Mouse (Mus musculus) left cerebral cortex, postnatal 10 days (tissue): ENCODE measurements around the gene Nmb. TPM values are rescaled to one million over a fixed set of nuclear protein-coding genes. Genes with fewer than 3 reads are reported as not detected.
"Not testable (repeated sequence)": the region's sequence is repeated elsewhere in the genome, so short reads cannot be mapped to it uniquely, and the experiment has no call there.

Source experiments
- DNase-seq, 2 experiments: peaks; one replicate each; pipeline ENCODE4 v3.0.0; 2021 to 2022; ENCODE audit warnings: low spot score in 2 of 2, mixed read lengths in 1 of 2; ENCODE audit errors: extremely low spot score in 1 of 2
- intact Hi-C: fragments of 180-260 bp; cut with DNase I; formaldehyde crosslinking; loops from one replicate; pipeline ENCODE4 v1.15.1; 2025
- total RNA-seq, 2 experiments: library from RNA; stranded (reverse); gene quantifications; 2 replicates each; pipeline ENCODE4 v1.2.3; 2021

The Nmb gene
- total RNA-seq = 1 to 10 TPM; 7.6 to 7.8 TPM

DNA sequence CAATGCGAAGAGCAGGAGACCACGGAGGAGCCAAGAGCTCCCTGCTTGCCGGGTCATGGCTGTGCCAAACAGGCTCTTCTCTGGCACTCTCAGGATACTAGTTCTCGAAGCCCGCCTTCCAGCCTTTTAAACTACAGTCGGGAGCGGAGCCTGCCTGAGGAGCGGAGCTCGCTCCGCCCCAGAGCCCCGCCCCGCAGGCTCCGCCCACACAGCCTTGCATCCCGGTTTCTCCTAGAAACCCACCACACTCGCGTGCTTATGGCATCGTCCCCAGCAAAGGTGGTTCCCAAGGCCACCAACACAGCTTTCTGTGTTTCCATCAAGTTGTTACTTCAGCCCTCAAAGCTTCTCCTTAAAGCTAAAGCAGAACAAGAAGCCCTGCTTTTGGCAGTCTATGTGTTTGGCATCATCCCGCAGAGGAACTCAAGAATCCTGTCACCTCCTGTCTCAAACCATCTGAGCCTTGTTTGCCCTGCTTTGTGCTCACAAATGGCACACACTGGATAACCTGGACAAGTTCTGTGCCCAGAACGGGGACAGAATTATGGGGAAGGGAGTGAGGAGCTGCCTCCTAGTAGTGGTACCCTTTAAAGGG is at the start of gene Nmb:
Gene Nmb, minus strand, starts transcription at position 156 of the 595 bp plus-strand sequence.
- peak; percentile 55 to 83 for DNase-seq
- intact Hi-C loops = no loop called here

DNA sequence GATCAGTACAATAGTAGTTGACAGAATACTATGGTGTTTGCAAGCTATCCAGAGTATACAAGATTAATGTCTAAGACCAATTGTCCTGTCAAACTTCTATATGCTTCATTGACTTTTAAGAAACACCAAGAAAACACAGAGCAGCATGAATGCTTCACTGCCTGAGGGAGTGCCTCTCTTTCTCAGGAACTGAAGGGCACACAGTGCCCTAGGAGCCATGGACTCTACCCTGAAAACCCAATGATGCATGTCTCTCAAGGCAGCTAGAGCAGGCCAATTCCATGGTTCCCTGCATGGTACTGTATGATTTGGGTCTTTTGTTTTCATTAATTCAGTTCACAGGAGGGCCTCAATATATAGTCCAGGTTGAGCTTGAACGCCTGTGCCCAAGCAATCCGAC is 49.4 kb upstream of the Nmb start:
- DNase-seq = no peak
- intact Hi-C loops = no loop called here

DNA sequence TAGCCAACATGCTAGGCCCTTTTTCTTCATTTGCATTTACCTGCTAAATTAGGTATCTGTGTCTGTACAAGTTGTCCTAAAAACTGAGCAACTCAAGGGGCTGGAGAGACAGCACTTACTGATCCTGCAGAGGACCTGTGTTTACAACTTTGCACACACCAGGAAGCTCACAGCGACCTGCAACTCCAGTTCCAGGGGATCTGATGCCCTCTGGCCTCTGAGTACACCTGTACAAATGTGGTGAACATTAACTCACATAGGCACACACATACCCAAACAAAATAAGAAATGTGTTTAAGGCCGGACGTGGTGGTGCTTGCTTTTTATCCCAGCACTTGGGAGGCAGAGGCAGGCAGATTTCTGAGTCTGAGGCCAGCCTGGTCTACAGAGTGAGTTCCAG is 47.3 kb upstream of the Nmb start:
- DNase-seq = no peak
- intact Hi-C loops = no loop called here

DNA sequence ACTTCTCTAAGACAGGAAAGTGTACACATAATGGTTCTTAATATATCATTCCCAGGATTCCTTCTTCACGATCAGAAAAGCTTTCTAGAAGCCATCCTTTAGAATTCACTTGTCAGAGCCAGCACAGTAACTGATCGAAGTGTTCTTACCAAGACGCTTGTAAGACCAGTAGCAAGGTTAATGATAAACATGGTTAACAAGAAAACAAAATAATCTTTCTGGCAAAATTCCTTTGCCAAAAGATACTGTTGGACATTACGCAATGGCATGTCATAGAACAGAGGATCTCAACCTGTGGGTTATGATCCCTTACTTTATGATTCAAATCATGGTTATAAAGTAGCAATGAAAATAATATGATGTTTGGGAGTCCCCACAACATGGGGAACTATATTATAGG is 46.6 kb upstream of the Nmb start:
- intact Hi-C loops = no loop called here
- DNase-seq = no peak

DNA sequence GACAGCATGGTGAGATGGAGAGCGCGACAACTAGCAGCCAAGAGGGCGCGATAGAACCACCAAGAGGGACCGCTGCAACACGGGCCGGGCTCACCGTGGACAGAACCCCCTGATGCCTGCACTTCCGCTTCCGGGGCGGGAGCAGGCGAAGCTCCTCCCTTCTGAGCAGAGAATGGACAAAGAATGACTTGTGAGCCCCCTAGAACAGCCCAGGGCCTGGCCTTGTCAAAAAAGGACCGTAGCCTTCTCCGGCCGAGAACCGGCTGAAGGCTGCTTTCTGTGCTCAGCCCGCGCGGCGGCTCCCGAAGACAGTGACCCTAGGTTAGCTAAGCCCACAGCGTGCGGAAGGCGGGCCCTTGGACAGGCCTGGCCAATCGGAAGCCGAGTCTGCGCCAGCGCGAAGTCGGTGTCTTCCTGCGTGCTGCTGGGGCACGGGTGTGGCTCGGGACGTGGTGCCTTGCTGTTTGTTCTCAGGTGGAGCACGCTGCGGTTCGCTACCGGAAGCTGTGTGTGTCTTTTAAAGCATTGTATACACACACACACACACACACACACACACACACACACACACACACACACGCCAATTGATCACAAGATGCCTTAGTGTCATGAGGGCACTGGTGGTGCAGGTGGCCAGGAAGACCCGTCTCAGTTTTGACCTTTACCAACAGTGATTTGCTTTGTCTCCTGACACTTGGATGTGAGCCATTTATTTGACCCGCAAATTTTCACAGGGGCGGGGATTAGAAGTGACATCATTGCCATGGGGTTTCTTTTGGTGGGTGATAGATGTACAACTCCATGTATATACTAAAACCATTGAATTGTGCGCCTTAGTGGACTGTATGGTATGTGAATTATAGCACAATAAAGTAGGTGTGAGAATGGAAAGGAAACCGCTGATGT is 42.8 kb upstream of the Nmb start, which contains the start of gene Sec11a:
Gene Sec11a, minus strand, starts transcription at position 336 of the 906 bp plus-strand sequence.
- intact Hi-C loops = no loop called here
- DNase-seq = peak; percentile 93 to 95

DNA sequence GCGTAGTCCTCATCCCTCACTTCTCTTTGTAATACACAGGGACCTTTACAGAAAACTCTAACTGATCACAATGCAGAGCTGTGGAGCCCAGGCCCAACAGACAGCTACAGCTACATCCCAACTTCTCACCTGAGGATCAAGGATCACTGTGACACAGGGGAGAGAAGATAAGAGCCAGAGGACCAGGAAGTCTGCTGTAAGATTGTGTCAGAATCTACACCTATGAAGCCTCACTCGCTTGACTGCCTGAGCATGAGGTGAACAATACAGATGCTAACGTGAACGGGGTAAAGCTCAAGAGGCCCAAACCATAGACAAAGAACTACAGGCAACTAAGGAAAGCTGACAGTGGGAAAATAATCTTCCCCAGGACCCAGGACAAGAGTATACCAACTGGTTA is 34.9 kb upstream of the Nmb start:
- DNase-seq = no peak
- intact Hi-C loops = no loop called here

DNA sequence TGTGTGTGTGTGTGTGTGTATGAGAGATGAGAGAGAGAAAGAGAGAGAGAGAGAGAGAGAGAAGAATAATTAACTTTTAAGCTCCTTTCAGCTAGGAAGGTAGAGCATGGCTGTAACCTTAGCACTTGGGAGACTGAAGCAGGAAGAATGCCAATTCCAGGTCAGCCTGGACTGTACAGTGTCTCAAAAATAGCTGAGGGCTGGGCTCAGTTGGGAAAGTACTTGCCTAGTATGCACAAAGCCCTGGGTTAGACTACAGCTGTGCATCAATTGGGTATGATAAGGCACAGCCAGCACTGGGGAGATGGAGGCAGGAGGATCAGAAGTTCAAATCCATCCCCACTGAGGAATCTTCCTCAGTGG is 32.4 kb upstream of the Nmb start:
- DNase-seq, intact Hi-C loops: not testable (repeated sequence)

DNA sequence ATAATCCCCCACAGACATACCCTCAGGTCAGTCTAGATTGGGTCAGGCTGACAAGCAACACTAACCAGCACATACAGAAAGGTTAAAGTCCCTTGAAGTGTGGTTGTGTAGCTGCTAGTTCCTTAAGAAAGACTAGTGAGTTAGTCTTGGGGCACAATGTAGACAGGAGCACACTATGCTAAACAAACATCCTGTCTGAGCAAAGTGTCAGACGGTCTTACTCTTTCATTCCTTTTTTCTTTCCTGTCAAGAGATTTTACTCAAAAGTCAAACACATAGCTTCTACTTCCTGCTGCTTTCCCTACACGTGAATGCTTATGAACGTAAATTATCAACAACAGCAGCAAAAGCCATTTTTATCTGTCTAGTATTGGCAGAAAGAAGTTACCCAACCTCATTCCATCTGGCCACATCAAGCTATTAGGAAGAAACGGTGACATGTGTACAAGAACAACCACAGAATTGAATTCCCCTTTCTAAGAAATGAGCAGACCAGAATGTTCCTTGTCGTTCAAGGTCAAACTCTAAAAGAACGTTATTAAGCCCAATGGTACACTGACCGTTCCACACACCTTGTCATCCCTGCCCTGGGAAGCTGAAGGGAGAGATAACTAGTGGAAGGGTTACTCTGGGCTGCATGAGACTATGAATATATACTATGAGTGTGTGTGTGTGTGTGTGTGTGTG is 31.9 kb upstream of the Nmb start:
- DNase-seq, intact Hi-C loops: not testable (repeated sequence)

DNA sequence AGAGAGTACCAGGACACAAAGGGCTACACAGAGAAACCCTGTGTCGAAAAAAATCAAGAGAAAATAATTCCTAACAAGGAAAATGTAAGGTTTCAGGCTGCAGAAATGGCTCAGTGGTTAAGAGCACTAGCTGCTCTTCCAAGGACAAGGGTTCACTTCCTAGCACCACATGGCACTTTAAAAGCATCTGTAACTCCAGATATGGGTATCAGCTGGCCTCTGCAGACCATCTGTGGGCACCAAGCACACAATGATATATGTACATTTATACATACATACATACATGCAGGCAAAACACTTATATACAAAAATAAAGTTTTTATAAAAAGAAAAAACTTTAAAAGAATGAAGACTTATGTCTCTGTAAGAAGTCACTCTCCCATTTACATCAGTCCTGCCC is 31.0 kb upstream of the Nmb start:
- no peak for DNase-seq
- intact Hi-C loops = no loop called here

DNA sequence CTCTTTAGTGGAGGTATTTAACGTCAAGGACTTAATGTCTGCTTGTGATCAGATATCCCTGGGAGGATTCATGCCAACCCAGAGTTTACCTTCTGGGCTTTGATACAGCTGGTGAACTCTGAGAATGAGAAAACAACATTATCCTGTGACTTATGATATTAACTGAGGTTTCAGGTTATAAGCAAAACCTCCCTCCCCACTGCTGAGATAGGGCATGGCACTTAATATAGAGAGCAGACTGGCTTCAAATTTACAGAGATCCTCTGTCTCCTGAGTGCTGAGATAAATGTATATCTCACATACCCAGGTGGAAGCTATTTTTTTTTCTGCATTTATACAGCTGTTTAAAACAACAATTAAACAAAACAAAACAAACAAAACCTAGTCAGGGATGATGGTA is 27.9 kb upstream of the Nmb start:
- intact Hi-C loops = no loop called here
- no peak for DNase-seq

DNA sequence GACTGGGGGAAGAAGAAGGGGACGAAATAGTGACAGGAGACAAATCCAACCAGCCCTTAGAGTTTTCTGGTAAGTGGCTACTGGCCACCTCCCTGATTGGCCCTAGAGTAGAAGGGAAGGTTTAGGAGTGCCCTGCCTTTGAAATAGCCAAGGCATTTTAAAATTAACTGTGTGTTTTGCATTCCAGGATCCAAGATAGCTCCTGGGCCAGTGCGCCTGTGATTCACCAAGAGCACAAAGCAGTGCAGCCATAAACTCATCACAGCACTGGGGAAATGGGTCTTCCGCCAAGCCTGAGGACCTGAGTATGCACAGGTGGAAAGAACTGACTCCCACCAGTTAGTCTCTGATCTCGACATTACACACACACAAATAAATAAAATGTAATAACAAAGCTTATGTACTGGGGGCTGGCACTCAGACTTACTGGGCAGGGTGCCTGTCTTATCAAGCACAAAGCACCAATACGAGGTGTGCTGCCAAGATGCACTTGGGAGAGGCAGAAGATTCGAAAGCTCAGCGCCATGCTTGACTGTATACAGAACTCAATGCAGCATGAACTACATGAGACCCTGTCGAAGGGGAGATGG is 26.8 kb upstream of the Nmb start:
- no peak for DNase-seq
- intact Hi-C loops = no loop called here

DNA sequence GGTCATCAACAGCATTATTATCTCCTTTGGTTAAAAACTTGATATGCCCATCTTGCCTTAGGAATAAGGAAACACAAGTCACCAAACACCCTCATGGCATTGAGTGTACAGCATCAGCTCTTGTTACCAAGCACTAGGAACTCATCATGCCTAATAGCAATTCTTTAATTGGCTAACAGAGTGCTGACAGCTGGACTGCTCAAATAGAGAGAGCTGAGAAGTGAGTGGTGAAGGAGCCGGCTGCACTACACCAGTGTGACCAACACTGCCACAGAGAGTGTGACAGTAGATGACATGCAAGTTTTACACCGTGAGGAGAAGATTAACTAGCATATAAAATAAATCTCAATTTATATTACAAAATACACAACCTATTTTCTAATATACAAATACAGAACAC is 18.3 kb upstream of the Nmb start:
- no peak for DNase-seq
- intact Hi-C loops = no loop called here

DNA sequence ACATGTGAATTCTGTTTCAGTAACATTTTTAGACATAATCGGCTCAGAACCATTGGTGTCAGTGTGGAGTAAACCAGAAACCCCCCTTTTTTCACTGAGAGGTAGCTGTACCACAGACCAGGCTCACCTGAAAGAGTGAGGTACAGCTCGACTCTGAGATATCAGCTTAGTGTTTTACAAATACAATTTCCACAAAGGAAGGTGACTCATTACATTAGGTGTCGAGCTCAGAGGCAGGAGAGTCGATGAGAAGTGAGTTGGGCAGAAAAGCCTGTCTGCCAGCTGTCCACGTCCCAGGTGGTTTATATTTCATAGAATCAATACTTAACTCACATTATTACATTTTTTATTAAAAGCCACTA is 14.8 kb upstream of the Nmb start:
- DNase-seq = no peak
- intact Hi-C loops = no loop called here

DNA sequence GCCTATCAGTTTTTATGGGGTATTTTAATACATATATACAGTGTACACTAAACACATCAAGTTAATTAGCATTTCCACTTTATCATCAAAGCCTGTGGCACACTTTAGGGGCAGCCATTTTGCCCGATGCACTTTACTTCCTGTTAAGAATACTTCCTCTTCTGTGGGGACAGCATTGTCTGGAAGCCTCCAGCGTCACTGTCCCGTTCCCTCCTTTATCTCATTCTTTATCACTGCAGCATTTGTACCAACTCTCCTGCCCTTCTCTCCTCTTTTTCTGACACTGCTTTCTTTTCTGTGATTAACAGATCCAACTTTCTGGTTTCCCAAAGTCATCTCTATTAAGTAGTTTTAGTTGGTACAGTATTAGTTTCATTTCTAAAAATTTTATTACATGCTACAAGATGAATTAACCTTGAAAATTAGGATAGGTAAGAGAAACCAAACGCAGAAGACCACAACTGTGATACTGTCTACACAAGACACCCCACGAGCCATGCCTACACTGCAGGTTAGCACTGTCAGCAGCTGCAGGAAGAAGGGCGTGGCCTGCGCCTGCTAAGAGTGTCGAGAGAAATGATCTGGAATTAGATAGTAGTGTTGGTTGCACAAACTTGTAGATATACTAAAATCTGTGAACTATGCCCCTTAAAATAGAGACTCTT is 14.2 kb upstream of the Nmb start:
- DNase-seq = no peak
- intact Hi-C loops = no loop called here

DNA sequence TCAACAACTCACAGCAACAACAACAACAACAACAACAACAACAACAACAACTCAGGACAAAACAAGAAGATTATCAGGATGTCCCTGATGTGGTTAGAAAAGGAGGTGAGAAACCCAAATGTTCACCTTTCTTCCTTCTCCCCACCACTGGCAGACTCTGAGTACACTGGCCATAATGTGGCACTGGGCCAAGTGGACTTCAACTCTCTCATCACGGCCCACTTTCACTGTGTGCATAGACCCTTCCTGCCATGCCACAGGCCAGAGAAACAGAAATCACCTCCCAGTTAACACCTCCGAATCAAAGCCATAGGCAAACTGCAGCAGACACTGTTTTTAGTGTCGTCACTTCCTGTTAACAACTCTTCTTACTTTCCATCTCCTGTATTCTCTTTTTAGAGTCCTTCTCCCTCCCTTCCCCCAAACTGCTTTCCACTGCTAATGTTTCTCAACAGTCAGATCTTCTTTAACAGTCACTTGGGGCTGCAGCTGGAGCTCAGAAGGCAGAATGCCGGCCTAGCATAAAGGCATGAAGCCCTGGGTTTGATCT is 13.1 kb upstream of the Nmb start:
- DNase-seq = no peak
- intact Hi-C loops = no loop called here

DNA sequence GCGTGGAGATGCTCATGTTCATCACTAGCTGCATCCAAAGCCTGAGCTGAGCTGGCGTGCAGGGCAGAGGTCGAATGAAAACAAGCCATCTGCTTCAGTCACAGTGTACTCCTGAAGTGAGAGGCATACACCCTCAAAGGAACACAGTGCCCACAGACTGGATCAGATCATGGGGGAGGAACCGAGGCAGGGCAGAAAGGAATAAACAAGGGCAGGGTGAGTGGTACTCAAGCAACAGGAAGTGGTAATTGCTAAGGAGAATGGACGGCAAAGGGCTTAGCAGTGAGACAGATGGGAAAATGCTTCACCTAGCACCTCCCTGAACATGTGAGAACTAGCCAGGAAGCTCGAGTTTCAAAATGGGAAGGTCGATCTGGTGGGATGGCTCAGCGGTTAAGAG is 7.6 kb upstream of the Nmb start:
- DNase-seq = no peak
- intact Hi-C loops = no loop called here

DNA sequence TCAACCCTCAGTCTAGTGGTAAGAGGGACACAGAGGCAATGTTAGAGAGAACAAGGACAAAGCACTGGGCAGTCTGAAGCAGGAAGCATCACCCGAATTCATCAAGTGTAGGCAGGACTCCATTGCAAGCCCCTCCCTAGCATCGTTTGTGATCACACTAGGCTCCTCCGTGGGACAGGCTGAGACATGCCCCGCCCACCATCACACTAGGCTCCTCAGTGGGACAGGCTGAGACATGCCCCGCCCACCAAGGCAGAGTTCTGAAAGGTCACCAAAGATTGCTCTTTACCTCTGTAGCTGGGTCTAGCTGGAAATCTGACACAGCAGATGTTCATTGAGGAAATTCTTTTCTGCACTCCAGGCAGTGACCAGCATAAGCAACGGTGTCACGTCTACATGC is 6.2 kb upstream of the Nmb start:
- intact Hi-C loops = no loop called here

DNA sequence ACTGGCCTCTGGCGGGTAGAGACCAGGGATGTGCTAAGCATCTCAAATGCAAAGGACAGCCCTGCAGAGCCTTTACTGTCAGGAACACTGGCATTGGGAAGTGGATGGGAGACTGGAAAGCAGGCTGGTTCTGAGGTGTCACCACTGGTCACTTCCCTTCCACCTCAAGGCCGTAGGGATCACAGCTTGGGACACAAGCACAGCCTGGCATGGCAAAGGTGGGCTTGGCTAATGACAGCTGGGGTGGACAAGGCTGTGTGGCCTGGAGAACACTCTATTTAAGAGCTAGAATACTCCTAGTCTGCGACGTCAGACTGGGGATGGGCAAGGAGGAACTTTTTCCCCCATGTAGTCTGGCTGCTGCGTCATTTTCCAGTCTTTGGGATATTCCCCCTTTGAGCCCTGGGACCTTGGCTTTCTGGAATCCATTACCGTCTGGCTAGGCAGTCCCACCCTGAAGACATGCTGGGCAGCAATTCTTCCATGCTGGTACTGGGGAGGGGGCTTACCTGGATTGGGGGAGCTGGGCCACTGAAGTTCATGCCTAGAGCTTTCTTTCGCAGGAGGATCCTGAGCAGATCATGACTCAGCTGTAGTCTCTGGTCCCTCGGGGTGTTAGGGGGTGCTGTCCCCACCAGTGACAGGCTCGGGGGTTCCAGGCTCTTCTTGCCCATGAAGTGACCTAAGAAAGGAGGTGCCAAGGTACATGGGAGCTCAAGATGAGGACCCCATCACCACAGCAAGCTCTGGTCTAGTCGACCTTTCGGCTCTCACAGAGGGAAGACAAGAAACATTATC is 1.1 kb downstream of the Nmb start:
- no peak for DNase-seq
- intact Hi-C loops = no loop called here

More for the DNA sequence above, 6.2 kb upstream of the Nmb start:
- DNase-seq = no peak
